Mouse (Mus musculus): ENCODE results near the gene Endou.
A peak's percentile ranks its signal among the peaks of the same experiment; 100 is the strongest.

- TF ChIP-seq CTCF (IDR thresholded peaks at IDR 0.05; ENCODE audit: extremely low read depth, insufficient read length, insufficient replicate concordance, low read depth, low read length) (peak; percentile 49; the same call in 1 of the 2 replicates), POLR2A (IDR thresholded peaks at IDR 0.05; ENCODE audit: low read depth, low read length) (no peak)
Observed at GRCm38 (mm10) chr15:97767280-97768186, 36.4 kb upstream of the Endou start, which contains the start of gene Rapgef3.

Measured in small intestine, adult 2 months (tissue).